Mouse (Mus musculus) cerebral cortex, adult 2 months (tissue): ENCODE results near the gene Vim.

Source experiments
- WGBS: fragments of 180-500 bp; shearing (Covaris S2); methylation state at CpG from one replicate; pipeline ENCODE4 v1.1.7; 2018; 5-methylcytosine and 5-hydroxymethylcytosine counted together

The Vim gene

DNA sequence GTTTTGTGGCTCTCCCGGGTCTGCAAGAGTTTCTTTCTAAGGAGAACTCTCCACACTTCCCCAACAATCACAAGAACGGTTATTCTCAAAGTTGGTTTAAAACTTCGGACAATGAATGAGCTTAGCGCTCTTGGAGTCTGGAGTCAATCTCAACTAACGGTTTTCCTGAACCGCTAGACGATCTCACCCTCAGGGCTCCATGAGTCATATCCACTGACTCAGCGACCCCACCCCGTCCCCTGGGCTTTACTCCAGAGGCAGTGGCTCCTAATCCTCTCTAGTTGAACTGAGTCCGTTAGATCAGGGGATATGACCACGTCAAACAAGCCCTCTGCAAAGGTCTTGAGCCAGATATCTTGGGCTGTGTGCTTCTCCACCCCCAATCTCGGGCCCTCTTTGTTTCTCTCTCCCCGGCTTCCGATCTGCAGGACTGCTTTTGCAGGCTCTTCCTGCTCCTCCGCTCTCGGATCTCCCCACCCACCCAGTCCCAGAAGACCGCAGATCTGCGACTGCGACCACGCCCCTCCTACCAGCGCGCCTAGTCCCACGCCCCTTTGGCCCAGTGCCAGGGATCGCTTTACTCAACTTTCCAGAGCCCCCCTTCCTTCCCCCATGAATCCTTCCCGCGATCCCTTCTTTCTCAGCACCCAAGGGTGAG, at the start of gene Vim:
TSS of gene Vim (plus strand) at position 520 of the 658 bp plus-strand sequence.
- under 1% methylated on average over 26 of the region's 26 CpGs for WGBS

- 89% methylated on average over 2 of the region's 2 CpGs for WGBS
Measured at GRCm38 (mm10) chr2:13526205-13526604, 47.5 kb upstream of the Vim start.

- 53% methylated on average over 2 of the region's 2 CpGs for WGBS
Measured at GRCm38 (mm10) chr2:13527125-13527524, 46.6 kb upstream of the Vim start.

DNA sequence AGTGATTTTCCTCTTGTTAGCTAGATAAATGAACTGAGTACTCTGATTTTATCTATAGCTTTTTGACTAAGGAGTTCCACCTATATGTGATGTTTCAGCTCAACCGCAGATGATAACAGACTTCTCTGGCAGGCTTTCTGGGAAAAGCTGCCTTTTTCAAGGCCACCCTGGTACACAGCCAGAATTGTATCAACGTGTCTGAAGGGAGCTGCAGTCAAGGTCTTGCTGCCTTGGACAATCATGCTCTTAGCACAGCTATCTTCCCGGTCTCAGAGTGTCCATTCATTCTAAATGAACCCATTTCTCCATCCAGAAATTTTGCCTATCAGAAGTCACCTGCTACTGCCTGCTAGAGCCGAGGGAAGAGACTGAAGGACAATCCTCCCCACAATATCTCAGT, 46.2 kb upstream of the Vim start:
- 56% methylated on average over 4 of the region's 4 CpGs for WGBS

- WGBS, result 96% methylated on average over 3 of the region's 3 CpGs
Measured at GRCm38 (mm10) chr2:13529253-13529933, 44.3 kb upstream of the Vim start.

GRCm38 (mm10) chr2:13530639-13531038, 43.1 kb upstream of the Vim start:
- WGBS, result 93% methylated on average over 6 of the region's 6 CpGs

GRCm38 (mm10) chr2:13537733-13538132, 36.0 kb upstream of the Vim start:
- WGBS, result 20% methylated on average over 2 of the region's 2 CpGs

DNA sequence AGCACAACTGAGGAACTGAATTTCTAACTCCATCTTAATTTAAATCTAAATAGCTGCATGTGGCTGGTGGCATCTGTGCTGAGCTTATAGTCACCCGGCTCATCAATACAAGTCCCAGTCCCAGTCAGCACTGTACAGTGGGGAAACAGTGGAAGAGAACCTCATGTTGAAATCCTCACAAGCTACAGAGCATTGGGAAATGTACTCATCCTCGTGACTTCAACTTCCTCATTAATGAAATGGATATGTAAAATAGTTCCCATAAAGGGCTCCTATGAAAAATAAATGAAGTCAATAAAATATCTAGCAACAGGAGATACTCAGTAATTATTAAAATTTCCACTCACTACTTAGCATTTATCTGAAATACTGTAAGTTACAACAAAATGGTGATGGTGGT, 35.5 kb upstream of the Vim start:
- WGBS, result 84% methylated on average over 2 of the region's 2 CpGs

DNA sequence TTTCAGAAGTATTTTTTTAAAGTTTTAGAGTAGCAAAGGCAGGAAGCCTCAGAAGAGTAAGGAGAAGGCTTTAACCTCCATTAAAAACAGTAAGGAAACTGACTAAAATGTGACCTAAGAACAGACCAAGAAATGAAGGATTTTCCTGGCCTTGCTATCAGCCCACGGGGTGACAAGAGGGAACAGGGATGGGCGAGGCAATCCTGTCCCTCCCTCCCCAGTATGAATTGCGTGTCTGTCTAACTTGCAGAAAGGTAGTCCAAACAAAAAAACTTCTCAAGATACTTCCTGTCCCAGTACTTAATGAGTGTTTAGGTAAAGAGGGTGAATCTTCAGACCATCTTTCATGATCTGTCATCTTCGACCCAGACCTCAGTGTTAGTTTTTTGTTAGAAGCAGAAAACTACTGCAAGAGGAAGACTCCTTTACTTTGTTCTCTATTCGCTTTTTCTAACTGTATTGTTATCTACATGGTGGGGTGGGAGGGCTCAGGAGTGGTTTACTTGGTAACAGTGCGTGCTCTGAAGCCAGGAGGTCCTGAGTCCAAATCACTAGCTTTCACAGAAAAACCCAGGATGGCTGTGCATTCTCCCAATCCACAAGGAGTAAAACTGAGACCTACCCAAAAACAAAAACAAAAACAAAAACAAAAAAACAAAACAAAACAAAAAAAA, 34.9 kb upstream of the Vim start:
- 88% methylated on average over 6 of the region's 6 CpGs for WGBS

GRCm38 (mm10) chr2:13539860-13540259, 33.9 kb upstream of the Vim start:
- WGBS, result 83% methylated on average over 1 of the region's 1 CpGs

- WGBS, result 28% methylated on average over 8 of the region's 8 CpGs
Measured at GRCm38 (mm10) chr2:13543519-13544124, 30.1 kb upstream of the Vim start.

- under 1% methylated on average over 39 of the region's 39 CpGs for WGBS
Measured at GRCm38 (mm10) chr2:13544193-13544824, 29.4 kb upstream of the Vim start, which contains the start of gene Trdmt1. Trdmt1 (minus strand) TSS chr2:13544668.

GRCm38 (mm10) chr2:13548749-13549148, 25.0 kb upstream of the Vim start:
- WGBS, result 19% methylated on average over 3 of the region's 3 CpGs

GRCm38 (mm10) chr2:13553966-13554365, 19.8 kb upstream of the Vim start:
- WGBS, result 44% methylated on average over 2 of the region's 2 CpGs

DNA sequence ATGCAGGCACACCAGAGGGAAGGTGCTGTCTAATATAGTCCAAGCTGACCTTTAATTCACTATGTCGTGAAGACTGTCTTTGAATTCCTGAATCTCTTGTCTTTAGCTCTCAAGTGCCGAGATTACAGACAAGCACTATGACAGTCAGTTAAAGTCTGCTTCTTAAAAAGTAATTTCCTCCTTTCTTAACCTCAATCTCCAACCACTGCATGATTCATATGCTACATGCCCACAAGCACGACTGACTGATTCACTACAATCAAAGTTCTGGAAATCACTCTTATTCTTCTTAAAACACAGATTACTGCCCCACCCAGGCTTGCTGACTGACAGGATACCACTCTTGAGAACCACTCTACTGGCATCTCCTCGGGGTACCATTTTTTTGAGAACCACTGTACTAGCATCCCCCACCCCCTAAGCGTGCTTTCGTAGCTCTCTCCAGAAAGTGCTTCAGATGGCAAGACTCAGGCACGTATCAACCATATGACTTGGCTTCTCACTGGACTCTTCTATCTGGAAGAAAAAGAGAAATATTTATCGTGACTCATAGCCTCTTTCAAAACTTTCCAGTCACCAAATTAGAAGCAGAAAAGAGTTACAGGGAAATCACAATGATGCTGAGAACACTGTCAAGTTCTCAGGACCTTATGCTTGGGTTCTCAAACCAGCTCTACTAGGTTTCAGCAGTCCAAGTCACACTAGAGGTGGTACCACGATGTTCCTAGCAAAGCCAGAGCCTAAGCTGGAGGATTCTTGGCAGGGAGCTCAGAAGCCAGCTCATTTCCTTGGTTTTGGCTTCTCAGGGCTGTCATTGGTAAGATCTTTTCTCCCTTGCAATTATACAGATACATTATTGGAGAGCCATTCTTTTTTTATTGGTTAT, 16.3 kb upstream of the Vim start:
- 62% methylated on average over 9 of the region's 9 CpGs for WGBS

DNA sequence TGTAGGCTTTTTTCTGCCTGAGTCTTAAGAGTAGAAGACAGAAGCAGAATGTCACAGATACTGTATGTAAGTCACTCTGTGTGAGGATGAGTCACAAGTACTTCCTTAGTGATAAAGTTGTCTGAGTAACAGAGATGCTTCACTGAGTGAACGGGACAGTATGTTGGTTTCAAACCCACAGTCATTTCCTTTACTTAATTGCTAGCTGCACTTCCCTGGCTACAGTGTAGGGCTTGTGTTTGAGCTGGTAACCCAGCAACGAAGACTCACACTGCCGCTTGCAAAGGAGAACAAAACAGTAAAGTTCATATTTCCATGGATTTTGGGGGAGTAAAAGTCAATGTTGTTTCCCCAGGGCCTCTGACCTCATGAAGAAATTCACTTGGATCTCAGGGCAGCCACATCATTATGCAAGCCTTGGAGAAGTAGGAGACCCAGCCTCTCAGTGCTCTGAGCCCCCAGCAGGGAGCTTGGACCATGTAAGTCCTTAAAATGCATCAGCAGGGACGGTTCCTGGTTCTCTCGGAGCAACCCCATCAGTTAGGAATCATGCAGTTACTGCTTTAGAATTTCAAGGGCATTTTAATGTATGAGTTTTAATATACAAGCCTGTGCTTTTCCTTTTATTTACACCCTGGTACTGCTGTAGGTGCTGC, 15.0 kb upstream of the Vim start:
- WGBS, result 47% methylated on average over 5 of the region's 5 CpGs

DNA sequence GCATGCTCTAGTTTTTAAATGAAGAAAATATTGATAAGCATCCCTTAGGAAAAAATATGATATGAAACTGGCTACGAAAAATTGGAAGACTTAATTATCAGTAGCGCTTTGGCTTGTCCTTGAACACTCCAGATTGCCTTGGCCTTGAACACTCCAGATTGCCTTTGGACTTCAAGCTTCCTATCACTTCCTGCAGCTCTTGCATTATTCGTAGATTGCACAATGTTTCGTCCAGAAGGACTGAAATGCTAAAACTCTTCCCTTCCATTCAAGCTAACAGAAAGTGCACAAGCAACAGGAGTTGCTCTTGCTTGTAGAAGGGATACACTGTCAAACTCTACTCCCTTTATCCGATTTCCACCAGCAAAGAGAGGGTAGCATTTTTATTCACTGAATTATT, 14.4 kb upstream of the Vim start:
- WGBS, result 90% methylated on average over 5 of the region's 5 CpGs

- WGBS, result 91% methylated on average over 5 of the region's 5 CpGs
Measured at GRCm38 (mm10) chr2:13559729-13560128, 14.0 kb upstream of the Vim start.

GRCm38 (mm10) chr2:13560396-13560795, 13.3 kb upstream of the Vim start:
- WGBS, result 94% methylated on average over 2 of the region's 2 CpGs

- 71% methylated on average over 2 of the region's 2 CpGs for WGBS
Measured at GRCm38 (mm10) chr2:13570122-13570521, 3.6 kb upstream of the Vim start.
